Mouse (Mus musculus) kidney, postnatal 36 days (tissue): ENCODE data around the gene Mob1a.
A peak's percentile ranks its signal among the peaks of the same experiment; 100 is the strongest.

Experiments used
- DNase-seq, 2 experiments: peaks; one replicate each; pipeline ENCODE4 v3.0.0; 2021 to 2022; ENCODE audit warnings: mixed read lengths in 2 of 2

The Mob1a gene

GRCm38 (mm10) chr6:83392166-83392780, 66.5 kb downstream of the Mob1a start:
- peak; percentile 25 to 50 for DNase-seq
